Mouse (Mus musculus) embryonic facial prominence, embryonic 14.5 days (tissue): ENCODE data around the gene Gpn3. TPM values are rescaled to one million over a fixed set of nuclear protein-coding genes. Genes with fewer than 3 reads are reported as not detected.

Experiments used
- ATAC-seq: fragments of 200-750 bp; cut with Nextera tagmentation; 2 replicates; pipeline ENCODE4 v1.8.0; 2017; ENCODE audit warnings: low read depth, moderate number of reproducible peaks, moderate TSS enrichment
- DNase-seq: peaks from one replicate; pipeline ENCODE4 v3.0.0-alpha.2; 2015; ENCODE audit warnings: low spot score
- H3K27ac ChIP-seq: fragments of 300-500 bp; sonication (generic); replicated peaks from 2 replicates; pipeline ENCODE4 v1.5.1; 2014; ENCODE audit warnings: low read depth, mild to moderate bottlenecking, low read length, moderate library complexity
- H3K27me3 ChIP-seq: fragments of 300-500 bp; sonication (generic); replicated peaks from 2 replicates; pipeline ENCODE4 v1.6.1; 2014; ENCODE audit warnings: low read length; ENCODE audit not compliant: control insufficient read depth, insufficient read depth
- H3K36me3 ChIP-seq: fragments of 300-500 bp; sonication (generic); 2 replicates; pipeline ENCODE4 v1.6.1; 2014; ENCODE audit warnings: low read length, mixed read lengths; ENCODE audit not compliant: control insufficient read depth, insufficient read depth
- H3K4me1 ChIP-seq: fragments of 300-500 bp; sonication (generic); 2 replicates; pipeline ENCODE4 v1.6.1; 2014; ENCODE audit warnings: antibody characterized with exemption, low read length; ENCODE audit not compliant: control insufficient read depth, insufficient read depth
- H3K4me2 ChIP-seq: fragments of 300-500 bp; sonication (generic); 2 replicates; pipeline ENCODE4 v1.6.1; 2014; ENCODE audit warnings: low read depth, mild to moderate bottlenecking, low read length, moderate library complexity, mixed read lengths
- H3K4me3 ChIP-seq: fragments of 300-500 bp; sonication (generic); 2 replicates; pipeline ENCODE4 v1.5.1; 2014; ENCODE audit warnings: low read depth, mild to moderate bottlenecking, low read length
- H3K9ac ChIP-seq: fragments of 300-500 bp; sonication (generic); 2 replicates; pipeline ENCODE4 v1.6.1; 2014; ENCODE audit warnings: low read depth, mild to moderate bottlenecking, low read length, moderate library complexity, mixed read lengths
- H3K9me3 ChIP-seq: fragments of 300-500 bp; sonication (generic); 2 replicates; pipeline ENCODE4 v1.6.1; 2016; ENCODE audit warnings: low read length; ENCODE audit not compliant: control insufficient read depth
- WGBS: fragments of 180-500 bp; shearing (Covaris S2); extraction: QIAGEN DNeasy Blood & Tissue Kit; methylation state at CpG from one replicate; pipeline ENCODE4 v1.1.7; 2014; 5-methylcytosine and 5-hydroxymethylcytosine counted together
- polyA plus RNA-seq: library from polyadenylated mRNA; unstranded; fragments of >200 nt; fragmentation: Nextera tagmentation; extraction: Ambion mirVana; gene quantifications from 2 replicates; pipeline ENCODE4 v1.2.1, GENCODE M21; 2014

Gene Gpn3
- polyA plus RNA-seq, 1 experiment from 2014 or later = 64.7 TPM

- Histone ChIP-seq H3K4me3 (no peak overlapping the region), H3K4me2 (no peak overlapping the region), H3K36me3 (peaks cover 49% of the 10 kb centered on the region), H3K27ac (no peak overlapping the region), H3K27me3 (no peaks in the 10 kb centered on the region), H3K9me3 (no peaks in the 10 kb centered on the region), H3K9ac (no peak overlapping the region), H3K4me1 (0 out of 2 replicates have a peak, but pooled peaks cover 3% of the 10 kb centered on the region)
- no peak for ATAC-seq
- WGBS = 88% methylated on average over 4 of the region's 4 CpGs
- no peak for DNase-seq
Observed at GRCm38 (mm10) chr5:122377101-122377833, 5.6 kb downstream of the Gpn3 start.

- Histone ChIP-seq H3K4me3 (no peak overlapping the region), H3K9me3 (no peaks in the 10 kb centered on the region), H3K27me3 (no peaks in the 10 kb centered on the region), H3K36me3 (peaks cover 55% of the 10 kb centered on the region), H3K4me1 (0 out of 2 replicates have a peak, but pooled peaks cover 3% of the 10 kb centered on the region), H3K9ac (no peak overlapping the region), H3K4me2 (no peak overlapping the region), H3K27ac (no peak overlapping the region)
- 92% methylated on average over 12 of the region's 12 CpGs for WGBS
- no peak for ATAC-seq
- no peak for DNase-seq
Observed at GRCm38 (mm10) chr5:122378171-122378570, 6.5 kb downstream of the Gpn3 start.

- no peak overlapping the region for H3K4me3 ChIP-seq
- peaks cover 55% of the 10 kb centered on the region for H3K36me3 ChIP-seq
- no peaks in the 10 kb centered on the region for H3K9me3 ChIP-seq
- H3K4me1 ChIP-seq = no peaks in the 10 kb centered on the region
- ATAC-seq (peak; percentile 74), DNase-seq (peak; percentile 63)
- H3K4me2 ChIP-seq = no peak overlapping the region
- no peak overlapping the region for H3K9ac ChIP-seq
- H3K27ac ChIP-seq = no peak overlapping the region
- H3K27me3 ChIP-seq = no peaks in the 10 kb centered on the region
- 54% methylated on average over 11 of the region's 11 CpGs for WGBS
Observed at GRCm38 (mm10) chr5:122379374-122380155, 7.9 kb downstream of the Gpn3 start.

DNA sequence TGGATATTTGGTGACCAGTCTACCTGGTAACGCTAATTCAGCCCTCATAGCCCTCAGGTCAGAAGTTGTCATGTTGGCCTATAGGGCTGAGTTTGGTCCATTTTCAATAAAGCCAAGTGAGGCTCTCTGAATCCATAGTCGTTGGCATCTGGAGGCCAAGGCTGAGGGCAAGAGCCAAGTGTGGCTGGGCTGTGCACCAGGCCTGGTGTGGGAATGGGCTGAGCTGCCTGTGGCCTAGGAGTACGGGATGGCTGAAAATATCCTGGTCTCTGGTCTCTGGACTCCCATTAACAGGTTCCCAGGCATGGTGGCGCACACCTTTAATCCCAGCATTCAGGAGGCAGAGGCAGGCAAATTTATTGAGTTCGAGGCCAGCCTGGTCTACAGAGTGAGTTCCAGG lies 18.3 kb downstream of the Gpn3 start:
- WGBS = 94% methylated on average over 5 of the region's 5 CpGs
- Histone ChIP-seq H3K4me2 (no peak overlapping the region), H3K4me3 (no peak overlapping the region), H3K27me3 (no peaks in the 10 kb centered on the region), H3K36me3 (no peaks in the 10 kb centered on the region), H3K4me1 (peaks cover 9% of the 10 kb centered on the region; the same call in 1 of the 2 replicates), H3K9me3 (no peaks in the 10 kb centered on the region), H3K27ac (no peak overlapping the region), H3K9ac (no peak overlapping the region)
- DNase-seq (no peak), ATAC-seq (no peak)

GRCm38 (mm10) chr5:122390671-122391070 lies 19.0 kb downstream of the Gpn3 start:
- DNase-seq (no peak), ATAC-seq (no peak)
- H3K27me3 ChIP-seq = no peaks in the 10 kb centered on the region
- H3K9ac ChIP-seq = no peak overlapping the region
- no peaks in the 10 kb centered on the region for H3K9me3 ChIP-seq
- no peaks in the 10 kb centered on the region for H3K36me3 ChIP-seq
- no peak overlapping the region for H3K4me3 ChIP-seq
- H3K4me2 ChIP-seq = no peak overlapping the region
- H3K4me1 ChIP-seq = peaks cover 9% of the 10 kb centered on the region; the same call in 1 of the 2 replicates
- no peak overlapping the region for H3K27ac ChIP-seq

- ATAC-seq = no peak
Observed at GRCm38 (mm10) chr5:122391178-122391785, 19.6 kb downstream of the Gpn3 start.

DNA sequence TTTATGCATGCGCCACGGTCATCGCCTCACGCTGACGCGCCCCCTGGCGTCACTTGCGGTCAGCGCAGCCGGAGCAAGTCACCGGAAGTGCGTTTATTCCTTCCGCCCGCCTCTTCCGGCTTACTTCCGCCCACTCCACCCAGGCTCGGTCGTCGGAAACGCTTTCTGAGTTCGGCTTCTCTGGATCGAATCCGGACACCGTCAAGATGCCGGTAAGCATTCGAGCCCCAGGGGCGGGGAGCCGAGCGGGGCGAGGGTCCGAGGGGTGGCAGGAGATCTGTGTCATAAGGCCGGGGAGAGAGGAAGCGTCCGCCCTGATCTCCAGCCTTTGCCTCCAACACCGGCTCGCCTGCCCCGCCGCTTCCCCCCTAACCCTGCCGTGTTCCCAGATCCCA lies 20.1 kb downstream of the Gpn3 start, which contains the start of gene Arpc3:
Gene Arpc3 (plus strand): TSS at position 93 of the 395 bp plus-strand sequence.
- peak; percentile 95 for ATAC-seq
- peak within 1 kb of the TSS; percentile 93 for H3K9ac ChIP-seq
- H3K4me3 ChIP-seq = peak within 1 kb of the TSS; percentile 91
- H3K27ac ChIP-seq = peak within 1 kb of the TSS; percentile 72
- H3K27me3 ChIP-seq = no peaks in the 10 kb centered on the region
- peaks cover 5% of the 10 kb centered on the region for H3K36me3 ChIP-seq
- peak within 1 kb of the TSS; percentile 77 for H3K4me2 ChIP-seq
- peak; percentile 93 for DNase-seq
- peaks cover 9% of the 10 kb centered on the region; the same call in 1 of the 2 replicates for H3K4me1 ChIP-seq
- no peaks in the 10 kb centered on the region for H3K9me3 ChIP-seq
- WGBS = under 1% methylated on average over 37 of the region's 39 CpGs

More at GRCm38 (mm10) chr5:122391178-122391785, 19.6 kb downstream of the Gpn3 start:
- Histone ChIP-seq H3K27me3 (no peaks in the 10 kb centered on the region), H3K4me1 (peaks cover 9% of the 10 kb centered on the region; the same call in 1 of the 2 replicates), H3K9ac (peak overlapping the region; percentile 93; the same call in 1 of the 2 replicates), H3K27ac (no peak overlapping the region), H3K4me2 (peak overlapping the region; percentile 77), H3K36me3 (0 out of 2 replicates have a peak, but pooled peaks cover under 1% of the 10 kb centered on the region), H3K9me3 (no peaks in the 10 kb centered on the region), H3K4me3 (peak overlapping the region; percentile 91)
- DNase-seq = no peak
- WGBS = 53% methylated on average over 15 of the region's 16 CpGs

DNA sequence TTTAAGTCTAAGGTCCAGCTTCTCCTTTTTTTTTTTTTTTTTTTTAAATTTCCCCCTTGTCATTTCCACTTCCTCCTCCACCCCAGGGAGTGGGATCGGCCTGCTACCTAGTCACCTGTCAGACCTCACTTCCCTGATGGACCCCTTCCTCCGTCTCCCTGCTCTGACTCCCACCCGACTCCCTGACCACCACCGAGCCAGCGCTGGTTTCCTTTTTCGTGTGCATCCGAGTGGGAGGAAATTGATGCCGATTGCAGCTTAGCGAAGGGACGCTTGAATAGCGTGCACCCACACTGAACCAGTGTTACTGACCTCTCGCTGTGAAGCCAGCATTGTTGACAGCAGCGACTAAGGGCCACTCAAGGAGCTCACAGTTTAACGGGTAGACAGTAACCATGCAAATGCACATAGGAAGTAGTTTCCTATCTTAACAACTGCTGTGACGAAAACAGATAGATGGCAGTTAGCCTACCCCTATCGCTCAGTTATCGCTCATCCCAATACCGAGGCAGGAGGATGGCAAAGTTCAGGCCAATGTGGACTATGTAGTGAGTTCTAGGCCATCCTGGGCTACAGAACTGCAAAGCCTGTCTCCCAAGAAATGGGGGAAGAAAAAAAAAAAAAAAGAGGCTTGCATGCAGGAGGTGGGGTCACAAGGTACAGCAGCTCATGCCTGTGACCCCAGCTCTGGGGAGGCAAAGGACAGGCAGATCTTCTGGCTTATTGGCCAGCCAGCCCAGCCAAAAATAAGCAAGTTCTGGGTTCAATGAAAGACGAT lies 20.7 kb downstream of the Gpn3 start:
- peaks cover 9% of the 10 kb centered on the region; the same call in 1 of the 2 replicates for H3K4me1 ChIP-seq
- peak overlapping the region; percentile 91 for H3K4me3 ChIP-seq
- H3K36me3 ChIP-seq = peaks cover 11% of the 10 kb centered on the region
- no peak for DNase-seq
- WGBS = 17% methylated on average over 19 of the region's 19 CpGs
- no peaks in the 10 kb centered on the region for H3K9me3 ChIP-seq
- H3K27ac ChIP-seq = peak overlapping the region; percentile 72; the same call in 1 of the 2 replicates
- peak; percentile 24; the same call in 1 of the 2 replicates for ATAC-seq
- H3K27me3 ChIP-seq = no peaks in the 10 kb centered on the region
- H3K9ac ChIP-seq = peak overlapping the region; percentile 93
- peak overlapping the region; percentile 77 for H3K4me2 ChIP-seq
